ENCODE assay signal across 30 mouse cellular contexts in the genomic region with DNA sequence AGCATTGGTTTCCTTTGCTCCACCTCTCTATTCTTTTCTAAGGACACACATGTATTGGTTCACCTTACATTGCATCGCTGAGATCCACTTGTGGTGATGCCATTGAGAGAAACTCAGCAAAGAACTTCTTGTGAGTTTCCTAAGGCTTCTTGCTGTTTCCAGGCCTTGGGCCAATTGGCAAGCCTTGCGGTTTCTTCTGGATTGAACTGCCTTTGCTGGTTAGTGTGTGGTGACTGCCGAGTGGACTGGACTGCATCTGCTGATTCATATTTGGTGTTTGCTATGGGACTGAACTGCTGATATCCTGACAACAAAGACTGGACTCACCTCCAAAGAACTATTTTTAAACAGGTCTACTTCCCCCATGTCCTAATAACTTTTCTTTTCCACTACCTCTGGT. TPM values are rescaled to one million over a fixed set of nuclear protein-coding genes. Genes with fewer than 3 reads are reported as not detected.
DNase-seq lines count a peak whose midpoint lies in the region; ATAC-seq and TF ChIP-seq lines count a peak whose summit lies in the region.
"Had no signal": no experiment of that assay in that cellular context is flagged by ENCODE, and none has a peak within 500 bp of the region (broad histone marks: within the 10 kb centered on the region; RNA-seq: fewer than 3 reads in every experiment).

No protein-coding gene starts in this region.

- H3K36me3 ChIP-seq in heart, embryonic 11.5 days (ENCODE audit: control insufficient read depth, insufficient read depth, low read length), result no peaks in the 10 kb centered on the region
- H3K36me3 ChIP-seq in liver, adult 2 months (ENCODE audit: control insufficient read depth, insufficient read depth, low read length), result no peaks in the 10 kb centered on the region
- H3K36me3 ChIP-seq in liver, postnatal 0 days (replicated peaks; ENCODE audit: insufficient read depth, low read length), result no peaks in the 10 kb centered on the region
- H3K36me3 ChIP-seq: heart, embryonic 10.5 days; hindbrain, embryonic 12.5 days; limb, embryonic 13.5 days; liver, embryonic 13.5 days; midbrain, embryonic 15.5 days had no signal

- TF ChIP-seq EP300 in liver, postnatal 0 days (IDR thresholded peaks at IDR 0.05; ENCODE audit: low read depth), result no peak

- H3K4me1 ChIP-seq in heart, embryonic 11.5 days (ENCODE audit: control insufficient read depth, insufficient read depth, low read length), result no peaks in the 10 kb centered on the region
- peaks cover 20% of the 10 kb centered on the region for H3K4me1 ChIP-seq in liver, adult 2 months (ENCODE audit: control insufficient read depth, insufficient read depth, low read length)
- no peaks in the 10 kb centered on the region for H3K4me1 ChIP-seq in liver, postnatal 0 days (ENCODE audit: insufficient read depth)
- H3K4me1 ChIP-seq: forebrain, embryonic 13.5 days; heart, embryonic 10.5 days; hindbrain, embryonic 12.5 days; limb, embryonic 13.5 days; liver, embryonic 13.5 days; midbrain, embryonic 15.5 days had no signal

- TF ChIP-seq CTCF in liver, adult 2 months (IDR thresholded peaks at IDR 0.05; ENCODE audit: low read depth, low read length), result no peak
- TF ChIP-seq CTCF in liver, postnatal 0 days (IDR thresholded peaks at IDR 0.05; ENCODE audit: low read depth), result no peak

- H3K27ac ChIP-seq in heart, embryonic 11.5 days (ENCODE audit: low read depth, low read length), result no peak overlapping the region
- no peak overlapping the region for H3K27ac ChIP-seq in liver, adult 2 months (replicated peaks; ENCODE audit: insufficient read depth, low read depth, low read length)
- H3K27ac ChIP-seq in liver, postnatal 0 days (ENCODE audit: low read depth), result no peak overlapping the region
- H3K27ac ChIP-seq: forebrain, embryonic 13.5 days; heart, embryonic 10.5 days; hindbrain, embryonic 12.5 days; limb, embryonic 13.5 days; liver, embryonic 13.5 days; midbrain, embryonic 15.5 days had no signal

- intact Hi-C loops in heart, postnatal 10 days (cut with DNase I), result no loop called here

- no peak overlapping the region for H3K4me2 ChIP-seq in heart, embryonic 11.5 days
- H3K4me2 ChIP-seq in liver, postnatal 0 days (ENCODE audit: low read depth, low read length), result no peak overlapping the region
- H3K4me2 ChIP-seq: forebrain, embryonic 13.5 days; hindbrain, embryonic 12.5 days; limb, embryonic 13.5 days; liver, embryonic 13.5 days; lung, embryonic 14.5 days; midbrain, embryonic 15.5 days had no signal

- no peaks in the 10 kb centered on the region for H3K9me3 ChIP-seq in heart, embryonic 11.5 days (replicated peaks; ENCODE audit: control insufficient read depth, low read length)
- H3K9me3 ChIP-seq in liver, postnatal 0 days (ENCODE audit: low read length), result peaks cover 3% of the 10 kb centered on the region; the same call in 1 of the 2 replicates
- H3K9me3 ChIP-seq: forebrain, embryonic 13.5 days; heart, embryonic 10.5 days; hindbrain, embryonic 12.5 days; limb, embryonic 13.5 days; liver, embryonic 13.5 days; midbrain, embryonic 15.5 days had no signal

- no peaks in the 10 kb centered on the region for H3K79me2 ChIP-seq in liver, adult 2 months (ENCODE audit: control insufficient read depth, insufficient read depth, low read length)

- no peak overlapping the region for H3K4me3 ChIP-seq in heart, embryonic 11.5 days (ENCODE audit: low read depth, low read length)
- no peak overlapping the region for H3K4me3 ChIP-seq in liver, adult 2 months (ENCODE audit: insufficient read depth, low read depth, low read length)
- H3K4me3 ChIP-seq in liver, postnatal 0 days (ENCODE audit: low read depth, low read length), result no peak overlapping the region
- H3K4me3 ChIP-seq: forebrain, embryonic 13.5 days; heart, embryonic 10.5 days; hindbrain, embryonic 12.5 days; limb, embryonic 13.5 days; liver, embryonic 13.5 days; midbrain, embryonic 15.5 days had no signal

- 80% methylated on average over 3 of the region's 3 CpGs for WGBS in heart, embryonic 11.5 days (ENCODE audit: insufficient replicate concordance)
- WGBS in liver, adult 2 months, result 64% methylated on average over 3 of the region's 3 CpGs
- WGBS in liver, postnatal 0 days (ENCODE audit: insufficient replicate concordance), result 85% methylated on average over 3 of the region's 3 CpGs

- no peak for TF ChIP-seq POLR2A in liver, adult 2 months (IDR thresholded peaks at IDR 0.05; ENCODE audit: extremely low read depth, insufficient read depth, low read length)

- H3K27me3 ChIP-seq in heart, embryonic 11.5 days (ENCODE audit: control insufficient read depth, insufficient read depth, low read length), result no peaks in the 10 kb centered on the region
- no peaks in the 10 kb centered on the region for H3K27me3 ChIP-seq in liver, adult 2 months (ENCODE audit: control insufficient read depth, insufficient read depth, low read length)
- no peaks in the 10 kb centered on the region for H3K27me3 ChIP-seq in liver, postnatal 0 days (ENCODE audit: insufficient read depth, low read length)
- H3K27me3 ChIP-seq: forebrain, embryonic 13.5 days; hindbrain, embryonic 12.5 days; limb, embryonic 13.5 days; liver, embryonic 13.5 days; midbrain, embryonic 15.5 days had no signal

- peak; percentile 43 for DNase-seq in adrenal gland, postnatal 10 days
- no peak for DNase-seq in adrenal gland, adult 2 months
- DNase-seq in heart, postnatal 10 days, result peak; percentile 14 to 21
- peak; percentile 24 for DNase-seq in liver, adult 2 months (ENCODE audit: extremely low read depth, low read depth, low spot score)
- no peak for DNase-seq in liver, postnatal 0 days
- no peak for DNase-seq in frontal cortex, postnatal 10 days (ENCODE audit: low spot score in 2 of 2)
- DNase-seq: cerebellum, adult 11-12 months; kidney, postnatal 10 days; layer of hippocampus, postnatal 36 days; liver, embryonic 13.5 days; lung, embryonic 14.5 days; lung, postnatal 4 days; thymus, postnatal 14 days had no signal

- ATAC-seq in heart, embryonic 11.5 days (replicated peaks; ENCODE audit: insufficient number of reproducible peaks, low FRiP score, low TSS enrichment), result no peak
- no peak for ATAC-seq in liver, postnatal 0 days
- ATAC-seq: CD4-positive, CD25-positive, alpha-beta regulatory T cell, adult 4 months; forebrain, embryonic 13.5 days; midbrain, embryonic 15.5 days had no signal

- no peak overlapping the region for H3K9ac ChIP-seq in heart, embryonic 11.5 days (ENCODE audit: low read depth, low read length)
- H3K9ac ChIP-seq in liver, adult 2 months (ENCODE audit: low read depth, low read length), result no peak overlapping the region
- H3K9ac ChIP-seq in liver, postnatal 0 days (replicated peaks), result no peak overlapping the region
- H3K9ac ChIP-seq: forebrain, embryonic 13.5 days; hindbrain, embryonic 12.5 days; limb, embryonic 13.5 days; liver, embryonic 13.5 days; lung, embryonic 14.5 days; midbrain, embryonic 15.5 days had no signal

RNA-seq across cellular contexts. Expression of a gene that starts 26.7 kb away (rescaled TPM):
- not detected for total RNA-seq in adrenal gland, postnatal 10 days (2021)
- not detected for total RNA-seq in adrenal gland, adult 2 months (2021)
- polyA plus RNA-seq in adrenal gland, adult 2 months (2012; rRNA removed), result not detected in 2 replicates
- total RNA-seq in heart, postnatal 10 days (2021), result not detected
- polyA plus RNA-seq in heart, embryonic 11.5 days (2014; fragmentation: Nextera tagmentation; extraction: Ambion mirVana), result not detected in 2 replicates
- total RNA-seq in liver, adult 2 months (2014; rRNA removed), result not detected in 2 replicates
- polyA plus RNA-seq in liver, adult 2 months (2012; rRNA removed), result not detected in 2 replicates
- polyA plus RNA-seq in liver, postnatal 0 days (2015; fragmentation: Nextera tagmentation; extraction: Ambion mirVana), result not detected in 2 replicates
- total RNA-seq: adrenal gland, postnatal 36 days; gastrocnemius, adult 8-10 months; layer of hippocampus, adult 8-10 months; layer of hippocampus, postnatal 36 days had no signal
- polyA plus RNA-seq: CD4-positive, CD25-positive, alpha-beta regulatory T cell, adult 4 months; embryonic facial prominence, embryonic 14.5 days; forebrain, embryonic 13.5 days; frontal cortex, adult 2 months; gonadal fat pad, adult 2 months; heart, embryonic 10.5 days; heart, postnatal 0 days; hindbrain, embryonic 12.5 days; limb, embryonic 13.5 days; liver, embryonic 13.5 days; lung, embryonic 14.5 days; midbrain, embryonic 15.5 days; neural tube, embryonic 14.5 days; spleen, adult 2 months; stomach, embryonic 14.5 days had no signal

Comparison
In these comparisons a context has a peak if more than half of its experiments do, and no peak if none do; other contexts are left out.
1. DNase-seq: peak in adrenal gland, postnatal 10 days (single experiment), heart, postnatal 10 days (2 of 2) and liver, adult 2 months (single experiment); none in adrenal gland, adult 2 months (single experiment), liver, postnatal 0 days (single experiment) and frontal cortex, postnatal 10 days (0 of 2).